Mouse (Mus musculus) embryonic fibroblast, embryonic 13.5 days (primary cell): ENCODE data around the gene Eva1c. TPM values are rescaled to one million over a fixed set of nuclear protein-coding genes. Genes with fewer than 3 reads are reported as not detected.
"Not testable (repeated sequence)": the region's sequence is repeated elsewhere in the genome, so short reads cannot be mapped to it uniquely, and the experiment has no call there.

Experiments used
- H3K27ac ChIP-seq: 2 replicates; pipeline ENCODE4 v1.5.1; 2012; ENCODE audit warnings: low read length, control low read depth, inconsistent platforms; ENCODE audit not compliant: insufficient read depth
- H3K4me1 ChIP-seq: 2 replicates; pipeline ENCODE4 v1.6.1; 2011; ENCODE audit warnings: low read length; ENCODE audit not compliant: control insufficient read depth, insufficient read depth
- H3K4me3 ChIP-seq: 2 replicates; pipeline ENCODE4 v1.5.1; 2011; ENCODE audit warnings: mild to moderate bottlenecking, control low read depth, low read length; ENCODE audit not compliant: insufficient read depth
- CTCF ChIP-seq: IDR thresholded peaks from 2 replicates; pipeline ENCODE4 v1.5.1; 2011; ENCODE audit warnings: mild to moderate bottlenecking, control low read depth, low read length, moderate library complexity, borderline replicate concordance; ENCODE audit not compliant: insufficient read depth
- POLR2A ChIP-seq: IDR thresholded peaks from 2 replicates; pipeline ENCODE4 v1.6.1; 2011; ENCODE audit warnings: low read depth, mild to moderate bottlenecking, control low read depth, low read length, moderate library complexity
- polyA plus RNA-seq: library from polyadenylated mRNA; stranded (reverse); fragments of >200 nt; gene quantifications from 2 replicates; pipeline ENCODE4 v1.2.4, GENCODE M21; 2011; ENCODE audit warnings: low read depth; ENCODE audit not compliant: missing spikeins, insufficient read length

Gene Eva1c
- polyA plus RNA-seq, 1 experiment = 2.0 TPM

GRCm38 (mm10) chr16:90799840-90800239 lies 26.7 kb upstream of the Eva1c start:
- Histone ChIP-seq H3K4me1 (no peaks in the 10 kb centered on the region), H3K4me3 (no peak overlapping the region), H3K27ac (no peak overlapping the region)
- TF ChIP-seq POLR2A (no peak), CTCF (no peak)

- no peak overlapping the region for H3K4me3 ChIP-seq
- TF ChIP-seq POLR2A = no peak
- TF ChIP-seq CTCF = no peak
- H3K27ac ChIP-seq = no peak overlapping the region
- no peaks in the 10 kb centered on the region for H3K4me1 ChIP-seq
These were observed 25.3 kb upstream of the Eva1c start for GRCm38 (mm10) chr16:90801251-90801650.

DNA sequence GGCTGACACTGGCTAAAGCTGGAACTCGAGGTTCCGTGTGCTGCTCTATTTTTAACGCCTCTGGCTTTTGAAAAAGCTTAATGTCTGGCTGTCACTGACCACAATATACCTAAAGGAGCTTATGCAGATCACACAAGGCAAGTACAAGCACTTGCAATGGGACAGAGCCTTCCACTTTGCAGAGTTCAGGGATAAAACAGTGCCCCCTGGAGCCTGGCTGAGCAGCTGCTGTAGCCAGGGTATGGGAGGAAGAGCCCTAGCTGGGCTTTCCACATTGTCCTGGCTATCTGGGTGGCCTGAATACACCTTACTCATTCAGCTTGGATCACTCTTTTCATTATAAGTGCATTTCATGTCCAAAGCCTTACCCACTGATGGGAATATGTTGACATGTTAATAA lies 24.6 kb upstream of the Eva1c start:
- Histone ChIP-seq H3K27ac (no peak overlapping the region), H3K4me1 (no peaks in the 10 kb centered on the region), H3K4me3 (no peak overlapping the region)
- TF ChIP-seq POLR2A (no peak), CTCF (no peak)

DNA sequence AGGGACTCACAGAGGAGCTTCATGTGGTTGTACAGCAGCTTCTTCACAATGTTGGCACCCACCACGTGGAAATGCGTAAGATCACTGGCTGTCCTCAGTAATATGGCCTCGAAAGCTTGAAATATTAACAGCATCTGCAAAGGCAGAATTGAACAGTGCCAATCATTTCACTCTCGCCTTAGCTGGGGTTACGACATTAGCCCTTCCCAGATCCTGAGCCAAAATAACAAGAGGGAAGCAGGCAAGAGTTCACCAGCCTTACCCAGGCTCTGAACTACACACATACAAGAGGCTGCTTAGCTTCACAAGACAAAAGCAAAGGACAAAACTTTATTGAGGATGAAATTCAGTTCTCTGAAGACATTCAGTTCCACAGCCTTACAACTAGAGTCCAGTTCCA lies 22.1 kb upstream of the Eva1c start:
- no peak overlapping the region for H3K27ac ChIP-seq
- no peak overlapping the region for H3K4me3 ChIP-seq
- H3K4me1 ChIP-seq = no peaks in the 10 kb centered on the region
- no peak for TF ChIP-seq CTCF
- TF ChIP-seq POLR2A = no peak

GRCm38 (mm10) chr16:90809975-90810715 lies 16.4 kb upstream of the Eva1c start, which contains the start of gene Urb1:
Urb1 (minus strand) TSS chr16:90810413.
- TF ChIP-seq CTCF = no peak
- TF ChIP-seq POLR2A = peak; percentile 37
- H3K4me1 ChIP-seq = no peaks in the 10 kb centered on the region
- H3K27ac ChIP-seq = no peak within 1 kb of the TSS
- peak within 1 kb of the TSS; percentile 87 for H3K4me3 ChIP-seq

GRCm38 (mm10) chr16:90810716-90811256 lies 15.7 kb upstream of the Eva1c start:
- H3K4me1 ChIP-seq = no peaks in the 10 kb centered on the region
- 0 out of 2 replicates have a peak, but pooled peaks have one; percentile 25 for TF ChIP-seq POLR2A
- TF ChIP-seq CTCF = no peak
- H3K4me3 ChIP-seq = peak overlapping the region; percentile 30
- no peak overlapping the region for H3K27ac ChIP-seq

DNA sequence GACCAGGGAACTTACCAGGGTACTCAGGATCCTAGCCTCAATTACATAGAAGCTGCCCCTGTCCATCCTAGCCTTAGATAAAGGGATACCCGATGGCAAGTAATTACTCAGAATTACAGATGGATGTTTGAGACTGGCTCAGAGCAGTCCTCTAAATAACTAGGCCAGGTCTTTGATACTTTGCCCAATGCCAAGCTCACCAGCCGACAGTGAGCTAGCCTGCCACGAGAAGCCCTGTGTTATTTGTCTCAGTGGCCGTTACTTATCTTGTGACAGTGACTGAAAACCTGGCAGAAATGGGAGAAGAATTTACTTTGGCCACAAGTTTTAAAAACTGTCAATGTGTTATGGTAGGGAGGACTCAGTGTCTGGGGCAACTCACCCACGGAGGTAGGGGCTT lies 14.4 kb upstream of the Eva1c start:
- Histone ChIP-seq H3K4me3 (no peak overlapping the region), H3K27ac (no peak overlapping the region), H3K4me1 (no peaks in the 10 kb centered on the region)
- TF ChIP-seq CTCF (no peak), POLR2A (no peak)

DNA sequence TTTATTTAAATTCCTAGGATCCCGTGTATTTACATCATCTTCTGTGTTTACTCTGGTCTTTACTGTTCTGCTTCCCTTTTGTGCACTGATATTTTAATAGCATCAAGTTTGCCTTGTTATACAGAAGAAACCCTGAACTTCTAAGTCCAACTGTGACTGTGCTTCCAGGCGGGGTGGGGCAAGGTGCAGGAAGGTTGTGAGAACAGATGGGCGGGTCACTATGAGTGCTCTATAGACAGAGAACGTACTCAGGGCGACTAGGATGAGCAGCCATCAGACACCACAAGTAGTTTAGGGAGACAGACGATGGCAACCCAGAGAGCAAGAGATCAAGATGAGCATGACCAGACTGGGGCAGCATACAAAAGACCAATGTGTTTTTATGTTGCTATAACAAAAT lies 6.2 kb upstream of the Eva1c start:
- H3K4me3 ChIP-seq = no peak overlapping the region
- no peak overlapping the region for H3K27ac ChIP-seq
- no peak for TF ChIP-seq POLR2A
- no peak for TF ChIP-seq CTCF
- H3K4me1 ChIP-seq = no peaks in the 10 kb centered on the region

GRCm38 (mm10) chr16:90821046-90821697 lies 5.3 kb upstream of the Eva1c start:
- H3K27ac ChIP-seq = no peak overlapping the region
- H3K4me1 ChIP-seq = no peaks in the 10 kb centered on the region
- TF ChIP-seq CTCF = no peak
- no peak for TF ChIP-seq POLR2A
- H3K4me3 ChIP-seq = no peak overlapping the region

DNA sequence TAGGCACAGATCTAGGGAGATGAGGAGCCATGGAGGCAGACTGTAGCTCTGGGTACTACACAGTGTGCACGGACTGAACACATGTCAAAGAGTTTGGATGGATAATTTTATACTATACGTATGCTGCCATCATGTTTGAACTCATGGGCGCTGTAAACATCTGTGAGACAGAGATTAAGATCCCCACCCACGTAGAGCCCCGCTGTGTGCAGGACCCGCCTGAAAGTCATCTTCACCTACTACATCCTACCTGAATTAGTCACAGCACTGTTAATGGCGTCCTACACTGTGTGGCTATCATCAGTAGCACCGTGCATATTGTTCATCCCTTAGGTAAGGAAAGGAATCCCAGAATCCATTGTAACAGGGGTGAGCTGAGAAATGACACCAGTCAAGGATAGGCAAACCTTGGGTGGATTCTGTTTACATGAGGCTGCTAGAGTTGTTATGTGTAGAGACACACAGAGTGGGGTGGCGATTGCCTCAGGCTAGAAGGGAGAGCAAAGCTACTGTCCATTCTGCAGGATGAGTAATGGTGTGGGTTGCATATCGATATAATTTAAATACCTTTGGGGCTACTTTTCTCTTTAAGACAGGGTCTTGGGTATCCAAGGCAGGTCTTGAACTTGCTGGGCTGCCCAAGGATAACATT lies 4.1 kb upstream of the Eva1c start:
- Histone ChIP-seq H3K27ac (no peak overlapping the region), H3K4me3 (no peak overlapping the region), H3K4me1 (no peaks in the 10 kb centered on the region)
- TF ChIP-seq CTCF (no peak), POLR2A (no peak)

GRCm38 (mm10) chr16:90822981-90823380 lies 3.5 kb upstream of the Eva1c start:
- H3K4me1 ChIP-seq = no peaks in the 10 kb centered on the region
- H3K4me3 ChIP-seq = no peak overlapping the region
- TF ChIP-seq CTCF (no peak), POLR2A (no peak)
- no peak overlapping the region for H3K27ac ChIP-seq

DNA sequence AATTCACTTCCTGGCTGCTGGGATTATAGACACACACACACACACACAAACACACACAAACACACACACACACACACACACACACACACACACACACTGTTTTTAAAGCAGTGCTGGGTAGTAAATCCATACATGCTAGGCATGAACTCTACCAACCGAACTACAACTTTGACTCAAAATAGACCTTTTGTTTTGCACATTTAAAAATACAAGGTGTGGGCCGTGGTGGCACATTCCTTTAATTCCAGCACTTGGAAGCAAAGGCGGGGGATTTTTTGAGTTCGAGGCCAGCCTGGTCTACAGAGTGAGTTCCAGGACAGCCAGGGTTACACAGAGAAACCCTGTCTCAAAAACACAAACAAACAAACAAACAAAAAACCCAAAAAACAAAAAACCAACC lies 2.5 kb upstream of the Eva1c start:
- H3K4me1 ChIP-seq, H3K4me3 ChIP-seq, H3K27ac ChIP-seq: not testable (repeated sequence)
